Mouse (Mus musculus) kidney, adult 8-10 months (tissue): Measurements from ENCODE around the gene Spata7.
A peak's percentile ranks its signal among the peaks of the same experiment; 100 is the strongest.
"Not testable (repeated sequence)": the region's sequence is repeated elsewhere in the genome, so short reads cannot be mapped to it uniquely, and the experiment has no call there.

ENCODE experiments used
- DNase-seq, 2 experiments: peaks; one replicate each; pipeline ENCODE4 v3.0.0; 2022

Spata7 gene

DNA sequence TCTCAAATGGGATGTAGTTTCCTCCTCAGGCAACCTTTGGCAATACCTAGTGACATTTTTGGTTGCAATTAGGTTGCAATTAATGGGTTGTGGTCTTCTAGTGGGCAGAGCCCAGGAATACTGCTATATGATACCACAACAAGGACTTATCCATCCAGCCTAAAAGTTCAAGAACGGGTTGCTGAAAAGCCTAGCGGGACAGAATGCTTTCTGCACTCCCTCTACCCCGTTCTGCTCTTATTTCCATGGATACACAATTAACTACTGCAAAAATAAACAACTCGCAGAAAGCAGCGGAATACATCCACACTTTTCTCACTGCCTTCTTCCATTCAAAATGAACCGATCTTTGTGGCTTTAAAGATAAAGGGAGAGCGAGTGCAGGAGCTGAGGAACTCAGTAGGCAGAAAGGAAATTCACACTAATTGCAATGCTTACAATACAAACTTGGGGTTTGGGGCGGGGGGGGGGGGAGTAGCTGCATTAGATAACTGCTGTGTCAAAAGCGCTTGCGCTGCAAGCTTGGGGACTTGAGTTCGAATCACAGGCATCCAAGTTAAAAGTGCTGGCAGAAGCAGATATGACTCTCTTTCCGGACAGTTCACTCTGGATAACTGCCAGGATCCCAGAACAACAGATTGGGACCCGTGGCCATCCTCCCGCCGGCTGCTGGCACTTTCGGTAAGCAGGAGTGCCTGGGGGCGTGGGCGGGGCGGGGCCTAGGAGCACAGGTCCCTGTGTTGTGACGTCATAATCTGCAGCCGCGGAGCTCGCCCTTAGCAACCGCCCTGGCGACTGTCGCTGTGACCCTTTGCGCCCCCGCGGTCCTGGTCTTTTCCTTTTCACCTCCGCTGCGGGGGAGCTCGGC, at the start of gene Spata7:
Gene Spata7 (plus strand): TSS at position 766 of the 868 bp plus-strand sequence.
- DNase-seq: peak; percentile 80 to 86

DNA sequence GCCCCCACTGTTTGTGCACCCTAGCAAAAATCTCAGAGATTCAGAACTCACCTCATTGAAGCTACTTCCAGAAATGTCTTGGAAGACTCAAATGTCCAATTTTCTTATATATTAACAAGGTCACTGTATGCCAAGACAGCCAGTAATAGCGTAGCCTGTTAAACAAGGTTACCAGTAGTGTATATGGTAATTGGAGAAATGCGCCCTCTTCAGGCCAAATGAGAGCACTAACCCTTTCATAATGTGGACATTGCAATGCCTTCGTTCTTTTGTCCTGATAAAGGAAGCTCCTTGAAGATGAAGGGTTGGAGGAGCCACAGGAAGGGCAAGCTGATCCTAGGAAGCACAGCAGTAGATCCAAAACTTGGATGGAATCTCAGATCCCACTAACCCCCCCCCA, 42.7 kb upstream of the Spata7 start:
- no peak for DNase-seq

- no peak for DNase-seq
These were observed 39.4 kb upstream of the Spata7 start for GRCm38 (mm10) chr12:98588573-98588972.

GRCm38 (mm10) chr12:98591016-98591415, 36.9 kb upstream of the Spata7 start:
- no peak for DNase-seq

DNA sequence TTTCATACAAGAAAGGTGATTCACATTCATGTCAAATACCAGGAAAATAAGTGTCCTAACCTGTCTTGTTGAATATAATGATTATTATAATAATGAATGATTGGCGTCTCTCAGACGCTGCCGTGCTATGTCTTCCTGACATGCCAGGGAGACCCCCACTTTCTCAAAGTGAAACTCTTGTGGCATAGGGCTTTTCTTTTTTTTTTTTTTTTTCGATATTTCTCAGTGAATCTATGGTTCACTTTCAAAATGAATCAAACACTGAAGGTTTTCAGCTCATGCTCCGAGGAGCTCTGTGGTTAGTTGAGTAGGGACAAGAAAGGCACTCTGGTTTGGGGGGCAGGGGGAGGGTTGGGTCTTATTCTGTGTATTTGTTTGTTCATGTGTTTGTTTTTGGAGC, 27.1 kb upstream of the Spata7 start:
- DNase-seq: no peak

GRCm38 (mm10) chr12:98602114-98602513, 25.8 kb upstream of the Spata7 start:
- no peak for DNase-seq

GRCm38 (mm10) chr12:98605264-98605663, 22.7 kb upstream of the Spata7 start:
- no peak for DNase-seq

- DNase-seq: no peak
These were observed 21.2 kb upstream of the Spata7 start for GRCm38 (mm10) chr12:98606595-98607290.

DNA sequence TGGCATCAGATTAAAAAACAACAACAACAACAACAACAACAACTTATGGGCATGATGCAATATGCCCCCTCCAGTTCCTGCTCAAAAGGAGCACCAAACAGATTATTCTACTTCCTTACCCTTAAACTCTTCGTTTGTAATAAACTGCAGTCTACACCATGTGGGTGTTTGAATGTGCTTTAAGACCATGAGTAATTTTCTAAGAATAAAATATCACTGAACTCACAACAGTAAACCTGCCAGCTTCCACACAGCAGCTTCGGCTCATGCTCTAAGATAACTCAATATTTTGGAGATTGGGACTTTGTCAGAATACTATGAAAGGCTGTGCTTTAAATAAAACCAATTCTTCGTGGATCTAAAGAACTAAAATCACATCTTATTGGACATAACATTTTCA, 17.6 kb upstream of the Spata7 start:
- no peak for DNase-seq

DNA sequence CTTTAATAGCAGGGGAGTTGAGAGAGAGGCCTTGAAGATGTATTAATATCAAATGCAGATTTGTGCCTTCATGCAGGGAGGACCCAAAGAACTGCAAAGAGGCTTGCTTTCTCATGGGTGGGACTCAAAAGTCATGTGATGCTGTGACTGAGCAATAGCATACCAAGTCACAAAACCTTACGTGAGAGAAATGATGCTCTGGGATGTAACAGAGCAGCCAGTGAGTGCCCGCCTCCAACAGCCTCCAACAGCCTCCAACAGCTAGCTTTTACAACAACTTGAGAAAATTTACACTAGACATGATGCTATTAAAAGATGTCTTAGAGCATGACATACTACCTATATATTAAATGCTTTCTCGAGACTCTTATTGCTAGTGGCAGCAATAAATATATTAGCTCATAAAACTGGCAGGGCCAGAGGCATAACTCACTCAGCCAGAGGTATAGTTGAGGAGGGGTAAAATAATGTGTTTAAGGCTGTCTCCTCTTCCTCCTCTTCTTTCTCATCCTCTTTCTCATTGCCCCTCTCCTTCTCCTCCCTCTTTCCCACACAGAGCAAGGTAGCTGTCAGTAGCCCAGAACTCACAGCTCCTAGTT, 12.9 kb upstream of the Spata7 start:
- DNase-seq: no peak

GRCm38 (mm10) chr12:98615746-98616145, 12.2 kb upstream of the Spata7 start:
- no peak for DNase-seq

DNA sequence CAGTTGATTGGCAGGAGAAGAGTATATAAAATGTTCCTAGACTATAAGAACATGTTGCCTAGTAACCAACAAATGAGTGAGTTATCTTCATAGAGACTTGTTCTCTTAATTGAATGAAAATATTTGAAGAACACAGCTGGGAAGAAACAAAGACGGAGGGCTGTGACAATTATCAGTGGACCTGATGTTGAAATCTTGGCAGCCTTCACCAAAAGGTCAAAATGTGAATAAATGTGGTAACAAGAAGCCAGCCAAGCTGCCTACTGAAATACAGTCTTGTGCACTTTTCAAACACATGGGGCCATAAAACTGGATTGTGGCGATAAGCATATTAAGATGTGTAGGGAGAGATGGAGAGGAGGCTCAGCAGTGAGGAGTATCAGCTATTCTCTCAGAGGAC, 8.5 kb upstream of the Spata7 start:
- DNase-seq: no peak

GRCm38 (mm10) chr12:98620922-98621321, 7.0 kb upstream of the Spata7 start:
- not testable (repeated sequence) for DNase-seq

DNA sequence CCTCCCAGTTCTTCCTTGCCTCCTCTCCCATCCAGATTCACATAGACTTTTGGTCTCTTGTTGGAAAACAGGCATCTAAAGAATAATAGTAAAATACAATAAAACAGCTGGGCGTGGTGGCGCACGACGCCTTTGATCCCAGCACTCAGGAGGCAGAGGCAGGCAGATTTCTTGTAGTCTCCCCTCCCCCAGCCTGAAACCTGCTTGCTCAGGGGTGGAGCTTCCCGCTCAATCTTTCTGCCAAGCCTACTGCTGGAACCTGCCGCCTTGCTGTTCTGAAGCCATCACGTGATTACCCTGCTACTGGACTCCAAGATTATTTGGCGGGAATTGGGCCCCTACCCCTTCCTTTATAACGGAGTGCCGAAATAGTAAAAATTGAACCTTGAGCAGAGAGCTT, 4.7 kb upstream of the Spata7 start:
- not testable (repeated sequence) for DNase-seq

DNA sequence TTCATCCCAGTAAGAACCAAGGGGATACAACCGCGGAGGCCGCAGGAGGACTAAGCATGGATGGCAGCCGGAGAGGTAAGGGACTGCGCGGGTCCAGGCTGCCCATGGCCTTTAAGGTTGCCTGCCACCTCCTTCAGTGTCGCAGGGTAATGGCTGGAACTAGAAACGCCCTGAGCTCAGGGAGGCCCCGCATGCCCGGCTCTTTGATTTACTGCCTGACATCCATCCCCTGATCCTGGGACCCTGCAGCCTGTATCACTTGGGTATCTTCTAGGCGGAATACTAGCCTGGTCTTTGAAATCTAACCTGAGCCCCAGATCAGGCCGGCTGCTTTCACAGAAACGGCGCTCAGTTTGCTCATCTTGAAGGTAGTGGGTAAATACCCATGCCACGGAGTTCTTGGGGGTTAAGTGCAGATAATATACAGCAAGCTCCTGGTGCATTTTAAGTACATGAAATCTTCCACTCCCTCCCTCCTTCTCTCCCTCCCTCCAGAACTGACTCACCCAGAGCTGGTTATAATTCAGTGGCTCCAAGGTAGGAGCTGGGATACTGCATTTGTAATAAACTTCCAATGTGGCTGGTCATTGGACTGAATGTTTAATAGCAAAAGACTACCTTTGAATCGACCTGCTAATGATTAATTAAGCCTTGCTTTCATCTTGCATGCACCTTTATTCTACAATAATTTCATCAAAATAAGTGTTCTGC, 458 bp downstream of the Spata7 start:
- DNase-seq: peak; percentile 2 to 14

DNA sequence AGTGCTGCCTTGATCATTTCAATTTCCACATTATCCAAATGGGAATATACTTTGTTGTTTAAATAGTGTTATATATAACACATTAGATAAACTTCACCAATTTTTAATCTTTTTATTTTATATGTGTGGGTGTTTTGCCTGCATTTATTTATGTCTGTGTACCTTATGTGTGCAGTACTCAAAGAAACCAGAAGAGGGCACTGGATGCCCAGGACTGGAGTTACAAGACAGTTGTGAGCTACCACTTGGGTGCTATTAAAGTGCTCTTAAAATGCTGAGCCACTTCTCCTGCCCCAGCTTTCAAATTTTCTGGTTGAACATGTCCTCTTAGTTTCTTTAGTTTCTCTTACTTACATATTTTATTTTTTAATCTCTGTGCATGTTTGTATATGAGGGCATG, 16.9 kb downstream of the Spata7 start:
- DNase-seq: no peak

GRCm38 (mm10) chr12:98656873-98657272, 28.9 kb downstream of the Spata7 start:
- DNase-seq: no peak

DNA sequence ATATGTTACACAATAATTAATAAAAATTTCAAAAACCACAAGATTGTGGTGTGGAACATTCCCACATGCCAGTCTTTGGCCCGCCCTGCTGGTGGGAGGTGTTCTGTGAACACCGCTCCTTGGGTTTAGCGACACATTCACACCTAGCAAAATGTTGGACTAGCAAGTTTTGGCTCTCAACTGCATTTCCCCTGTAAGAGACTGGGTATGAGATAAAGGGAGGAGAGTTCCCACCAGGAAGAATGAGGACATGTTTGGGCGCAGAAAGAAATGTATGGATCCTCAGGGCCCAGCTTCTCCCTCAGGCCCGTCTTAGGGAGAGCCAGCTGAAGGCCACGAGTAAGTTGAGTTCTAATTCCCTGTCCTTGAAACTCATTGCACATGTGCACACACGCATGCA, 34.7 kb downstream of the Spata7 start:
- DNase-seq: no peak

DNA sequence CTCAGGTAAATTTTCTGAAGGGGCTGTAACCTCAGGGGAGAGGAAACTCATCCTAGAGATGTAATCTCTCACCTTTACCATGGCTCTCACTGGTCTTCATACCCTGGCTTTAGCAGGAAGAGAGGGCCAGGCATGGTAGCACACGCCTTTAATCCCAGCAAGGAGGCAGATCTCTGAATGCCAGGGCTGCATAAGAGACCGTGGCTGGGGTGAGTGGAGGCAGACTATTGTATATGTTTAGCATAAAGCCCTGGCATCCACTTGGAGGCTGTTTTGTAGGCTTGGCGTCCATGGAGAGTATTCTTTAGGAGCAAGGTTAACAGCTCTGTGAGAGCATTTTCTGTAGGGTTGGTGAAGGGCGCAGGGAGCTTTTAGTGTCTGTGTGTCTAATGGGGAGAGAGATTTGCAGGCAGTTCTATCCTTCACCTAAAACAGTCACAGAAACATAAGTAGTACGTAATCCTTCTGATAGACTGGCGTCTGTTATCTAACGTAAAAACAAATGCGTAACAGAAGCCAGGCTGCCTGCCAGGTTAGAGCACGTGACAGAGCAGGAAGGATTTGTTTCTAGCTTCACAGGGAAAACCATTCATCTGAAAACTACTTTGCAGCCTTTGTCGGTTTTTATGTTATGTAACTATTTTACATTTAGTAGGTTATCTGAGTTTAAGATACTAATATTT, 40.3 kb downstream of the Spata7 start:
- peak; percentile 86 to 89 for DNase-seq

GRCm38 (mm10) chr12:98669086-98669485, 41.1 kb downstream of the Spata7 start:
- no peak for DNase-seq

- peak; percentile 74 to 83 for DNase-seq
These were observed 41.9 kb downstream of the Spata7 start for GRCm38 (mm10) chr12:98669864-98670263.

DNA sequence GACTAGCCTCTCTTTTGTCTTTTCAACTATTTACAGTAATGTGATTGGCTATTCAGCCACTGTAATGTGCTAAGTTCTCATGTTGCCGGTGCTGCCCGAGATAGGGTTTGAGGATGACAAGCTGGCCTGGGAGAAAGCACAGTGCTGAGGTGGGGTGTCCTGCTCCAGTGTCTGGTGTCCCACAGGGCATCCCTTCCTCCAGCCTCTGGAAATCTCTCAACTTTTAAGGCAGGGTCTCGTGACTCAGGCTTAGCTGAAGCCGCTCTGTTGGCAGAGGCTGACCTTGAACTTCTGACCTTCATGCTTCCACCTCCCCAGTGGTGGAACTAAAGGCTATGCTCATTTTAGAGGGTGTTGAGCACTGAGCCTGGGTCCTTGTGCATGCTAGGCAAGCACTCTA, 42.5 kb downstream of the Spata7 start:
- DNase-seq: no peak

DNA sequence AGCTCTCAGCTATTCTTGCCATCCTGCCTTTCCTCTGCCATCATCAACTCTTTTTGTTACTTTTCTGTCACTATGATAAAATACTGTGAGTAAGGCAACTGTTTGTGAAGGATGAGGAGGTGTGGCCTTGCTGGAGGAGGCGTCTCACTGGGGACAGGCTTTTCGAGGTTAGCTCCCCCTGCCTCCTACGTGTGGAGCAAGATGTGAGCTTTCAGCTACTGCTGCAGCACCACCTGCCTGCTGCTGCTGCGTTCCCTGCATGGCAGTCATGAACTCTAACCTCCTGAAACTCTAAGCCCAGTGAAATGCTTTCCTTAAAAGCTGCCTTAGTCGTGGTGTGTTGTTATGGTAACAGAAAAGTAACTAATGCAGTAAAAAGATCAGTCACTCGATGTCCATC, 45.9 kb downstream of the Spata7 start:
- no peak for DNase-seq
